Comparison of ENCODE assay signal across 8 mouse cellular contexts in the genomic region with DNA sequence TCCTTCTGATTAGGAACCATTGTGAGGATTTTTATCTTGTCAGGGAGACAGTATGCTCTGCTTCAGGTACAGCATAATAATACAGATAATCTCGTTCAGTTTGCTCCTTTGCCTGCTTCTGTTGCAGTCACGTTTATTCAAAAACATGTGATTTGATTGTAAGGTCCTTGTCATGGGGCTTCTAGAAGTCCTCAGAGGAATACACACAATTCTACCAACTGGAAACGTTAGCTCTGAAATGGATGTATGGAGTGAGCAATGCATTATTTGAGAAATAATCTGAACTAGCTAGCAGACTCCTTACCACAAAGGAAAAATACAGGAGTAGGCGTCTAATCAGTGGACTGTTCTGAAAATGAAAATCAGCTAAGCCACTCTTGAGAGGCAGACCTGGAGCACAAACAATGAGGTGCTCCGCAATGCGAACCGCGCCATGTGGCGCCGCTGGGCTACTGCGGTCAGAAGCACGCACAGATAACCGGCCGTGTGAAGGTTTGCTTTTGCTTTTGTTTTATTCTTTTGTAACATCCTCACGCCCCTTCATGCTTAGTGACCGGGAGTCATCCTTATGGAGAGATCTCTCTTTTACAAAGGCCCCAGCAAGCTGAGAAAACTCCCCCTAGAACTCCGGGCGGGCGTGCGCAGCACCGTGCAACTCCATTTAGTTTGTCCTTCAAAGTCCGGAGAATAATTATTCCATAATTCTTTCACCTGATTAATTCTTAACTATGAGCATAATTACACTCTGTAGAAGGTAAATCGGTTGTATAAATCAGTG.
DNase-seq lines count a peak whose midpoint lies in the region; ATAC-seq lines count a peak whose summit lies in the region.

No protein-coding gene starts in this region.

- H3K27ac ChIP-seq in kidney, embryonic 14.5 days (ENCODE audit: low read depth, low read length), result no peak overlapping the region
- H3K27ac ChIP-seq in midbrain, embryonic 14.5 days (replicated peaks; ENCODE audit: low read depth, low read length), result peak overlapping the region; percentile 79

- H3K9ac ChIP-seq in kidney, embryonic 14.5 days (ENCODE audit: low read depth, low read length), result peak overlapping the region; percentile 28; the same call in 1 of the 2 replicates
- H3K9ac ChIP-seq in midbrain, embryonic 14.5 days (replicated peaks; ENCODE audit: low read length), result peak overlapping the region; percentile 52

- WGBS in kidney, embryonic 14.5 days, result 7% methylated on average over 23 of the region's 23 CpGs
- 2% methylated on average over 23 of the region's 23 CpGs for WGBS in midbrain, embryonic 14.5 days

- H3K4me3 ChIP-seq in kidney, embryonic 14.5 days (ENCODE audit: low read length), result peak overlapping the region; percentile 53
- H3K4me3 ChIP-seq in midbrain, embryonic 14.5 days (replicated peaks; ENCODE audit: low read depth, low read length), result peak overlapping the region; percentile 41

- no peaks in the 10 kb centered on the region for H3K36me3 ChIP-seq in kidney, embryonic 14.5 days (ENCODE audit: control insufficient read depth, insufficient read depth, low read length)
- H3K36me3 ChIP-seq in midbrain, embryonic 14.5 days (ENCODE audit: control insufficient read depth, insufficient read depth, low read length), result no peaks in the 10 kb centered on the region

- H3K27me3 ChIP-seq in kidney, embryonic 14.5 days (ENCODE audit: control insufficient read depth, insufficient read depth, low read length), result no peaks in the 10 kb centered on the region; the same call in 1 of the 2 replicates
- no peaks in the 10 kb centered on the region for H3K27me3 ChIP-seq in midbrain, embryonic 14.5 days (ENCODE audit: control insufficient read depth, insufficient read depth, low read length)

- ATAC-seq in kidney, embryonic 14.5 days (ENCODE audit: low FRiP score, low TSS enrichment), result peak; percentile 84; the same call in 1 of the 2 replicates
- ATAC-seq in frontal cortex, adult (ENCODE audit: low TSS enrichment), result peak; percentile 89
- ATAC-seq in midbrain, embryonic 14.5 days (ENCODE audit: low FRiP score, low TSS enrichment), result peak; percentile 89
- ATAC-seq in megakaryocyte-erythroid progenitor cell, adult 5-6 weeks (replicated peaks; ENCODE audit: low FRiP score, low TSS enrichment, poor library complexity, severe bottlenecking), result no peak

- no peak for DNase-seq in kidney, adult 8-10 months
- peak; percentile 14 for DNase-seq in cerebellum, adult 9-10 months
- DNase-seq in layer of hippocampus, postnatal 36 days, result peak; percentile 6 to 19
- DNase-seq in midbrain, embryonic 14.5 days, result peak; percentile 84
- DNase-seq in urinary bladder, postnatal 25 days (ENCODE audit: low spot score), result no peak

- H3K4me1 ChIP-seq in kidney, embryonic 14.5 days (ENCODE audit: control insufficient read depth, insufficient read depth, low read length), result no peaks in the 10 kb centered on the region
- H3K4me1 ChIP-seq in midbrain, embryonic 14.5 days (ENCODE audit: control insufficient read depth, insufficient read depth, low read length), result no peaks in the 10 kb centered on the region

- peak overlapping the region; percentile 82 for H3K4me2 ChIP-seq in kidney, embryonic 14.5 days (replicated peaks; ENCODE audit: low read depth, low read length)
- peak overlapping the region; percentile 57 for H3K4me2 ChIP-seq in midbrain, embryonic 14.5 days (ENCODE audit: low read length)

- no peaks in the 10 kb centered on the region for H3K9me3 ChIP-seq in kidney, embryonic 14.5 days (ENCODE audit: control insufficient read depth, low read length)
- H3K9me3 ChIP-seq in midbrain, embryonic 14.5 days (ENCODE audit: control insufficient read depth, low read length), result no peaks in the 10 kb centered on the region

Comparison
In these comparisons a context has a peak if more than half of its experiments do, and no peak if none do; other contexts are left out.
1. DNase-seq: peak in cerebellum, adult 9-10 months (single experiment), layer of hippocampus, postnatal 36 days (2 of 2) and midbrain, embryonic 14.5 days (single experiment); none in kidney, adult 8-10 months (0 of 2) and urinary bladder, postnatal 25 days (single experiment).